Mouse (Mus musculus) lung, embryonic 16.5 days (tissue): ENCODE data around the gene Slc38a3. TPM values are rescaled to one million over a fixed set of nuclear protein-coding genes. Genes with fewer than 3 reads are reported as not detected.
"Not testable (repeated sequence)": the region's sequence is repeated elsewhere in the genome, so short reads cannot be mapped to it uniquely, and the experiment has no call there.

ENCODE experiments used
- ATAC-seq: fragments of 200-750 bp; cut with Nextera tagmentation; 2 replicates; pipeline ENCODE4 v1.8.0; 2017; ENCODE audit warnings: low read depth, mild to moderate bottlenecking, moderate library complexity
- H3K27ac ChIP-seq: fragments of 300-500 bp; sonication (generic); 2 replicates; pipeline ENCODE4 v1.5.1; 2014; ENCODE audit warnings: mild to moderate bottlenecking, control low read depth, low read length
- H3K27me3 ChIP-seq: fragments of 300-500 bp; sonication (generic); 2 replicates; pipeline ENCODE4 v1.6.1; 2014; ENCODE audit warnings: low read depth, low read length, mixed read lengths; ENCODE audit not compliant: control insufficient read depth, insufficient read depth
- H3K36me3 ChIP-seq: fragments of 300-500 bp; sonication (generic); 2 replicates; pipeline ENCODE4 v1.6.1; 2014; ENCODE audit warnings: low read length; ENCODE audit not compliant: control insufficient read depth, insufficient read depth
- H3K4me1 ChIP-seq: fragments of 300-500 bp; sonication (generic); replicated peaks from 2 replicates; pipeline ENCODE4 v1.6.1; 2014; ENCODE audit warnings: low read length, mixed read lengths; ENCODE audit not compliant: control insufficient read depth, insufficient read depth
- H3K4me2 ChIP-seq: fragments of 300-500 bp; sonication (generic); 2 replicates; pipeline ENCODE4 v1.6.1; 2014; ENCODE audit warnings: low read depth, low read length, control low read depth
- H3K4me3 ChIP-seq: fragments of 300-500 bp; sonication (generic); 2 replicates; pipeline ENCODE4 v1.5.1; 2014; ENCODE audit warnings: mild to moderate bottlenecking, low read length, control low read depth
- H3K9ac ChIP-seq: fragments of 300-500 bp; sonication (generic); 2 replicates; pipeline ENCODE4 v1.6.1; 2014; ENCODE audit warnings: low read length, control low read depth
- H3K9me3 ChIP-seq: fragments of 300-500 bp; sonication (generic); 2 replicates; pipeline ENCODE4 v1.6.1; 2016; ENCODE audit warnings: low read length; ENCODE audit not compliant: control insufficient read depth
- WGBS: fragments of 180-500 bp; shearing (Covaris S2); extraction: QIAGEN DNeasy Blood & Tissue Kit; methylation state at CpG from one replicate; pipeline ENCODE4 v1.1.7; 2014; 5-methylcytosine and 5-hydroxymethylcytosine counted together
- polyA plus RNA-seq: library from polyadenylated mRNA; unstranded; fragments of >200 nt; fragmentation: Nextera tagmentation; extraction: Ambion mirVana; gene quantifications from 2 replicates; pipeline ENCODE4 v1.2.1, GENCODE M21; 2015

Gene Slc38a3
- polyA plus RNA-seq, 1 experiment from 2014 or later, result 4.5 TPM

DNA sequence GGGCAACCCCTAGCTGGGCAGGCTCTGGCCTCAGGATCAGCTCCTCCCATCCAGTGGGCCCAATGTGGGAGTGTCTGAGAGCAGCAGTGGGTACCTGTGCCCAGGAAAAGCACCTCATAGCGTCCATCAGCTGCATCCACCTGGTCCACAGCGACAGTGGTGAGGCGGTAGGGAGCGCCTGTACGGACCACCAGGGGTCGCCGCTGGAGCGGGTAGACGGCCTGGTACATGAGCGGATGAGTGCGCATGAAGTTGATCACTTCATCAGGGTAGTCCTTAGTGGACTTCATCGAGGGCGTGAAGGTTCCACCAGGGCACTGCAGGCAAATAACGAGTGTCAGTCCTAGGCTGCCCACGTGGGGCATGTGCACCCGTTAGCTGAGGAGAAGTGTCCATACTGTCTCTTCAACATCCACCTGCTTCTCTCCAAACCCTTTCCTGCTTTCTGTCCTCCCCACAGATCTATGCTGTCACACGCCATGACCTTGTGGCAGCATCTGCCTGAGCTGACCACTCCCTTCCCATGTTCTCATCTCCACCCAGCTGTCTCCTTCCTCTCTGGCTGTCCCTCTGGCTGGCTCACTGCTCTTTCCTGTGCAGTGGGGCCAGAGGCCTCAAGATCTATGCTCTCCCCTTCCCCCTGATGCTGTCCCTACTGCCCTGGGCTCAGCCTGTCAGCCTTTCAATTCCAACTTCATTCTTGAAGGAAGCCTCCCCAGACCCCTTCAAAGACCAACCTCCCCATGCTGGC is 16.1 kb upstream of the Slc38a3 start:
- H3K27me3 ChIP-seq, result no peaks in the 10 kb centered on the region
- peaks cover 17% of the 10 kb centered on the region for H3K36me3 ChIP-seq
- ATAC-seq, result peak; percentile 73
- H3K9me3 ChIP-seq, result no peaks in the 10 kb centered on the region
- no peak overlapping the region for H3K9ac ChIP-seq
- H3K4me2 ChIP-seq, result no peak overlapping the region
- H3K4me3 ChIP-seq, result no peak overlapping the region
- H3K4me1 ChIP-seq, result peaks cover 3% of the 10 kb centered on the region; the same call in 1 of the 2 replicates
- no peak overlapping the region for H3K27ac ChIP-seq
- 39% methylated on average over 17 of the region's 17 CpGs for WGBS

DNA sequence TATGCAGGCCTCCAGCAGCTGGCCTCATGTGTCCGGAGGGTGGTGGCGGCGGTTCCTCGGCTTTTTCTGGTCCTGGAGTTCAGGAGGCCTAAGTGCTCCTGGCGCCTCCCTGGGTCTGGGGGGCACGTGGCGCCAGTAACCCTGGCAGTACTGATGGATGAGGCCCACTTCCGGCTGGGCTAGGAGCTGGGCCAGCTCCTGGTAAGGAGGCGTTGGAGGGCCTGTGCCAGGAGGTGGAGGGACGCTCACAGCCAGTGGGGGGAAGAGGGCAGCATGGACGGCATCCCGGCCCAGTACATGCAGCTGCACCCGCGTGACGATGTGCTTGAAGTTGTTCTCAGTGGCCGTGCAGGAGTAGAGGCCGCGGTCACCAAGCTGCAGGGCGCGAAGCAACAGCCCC is 13.1 kb upstream of the Slc38a3 start:
- H3K9ac ChIP-seq, result no peak overlapping the region

DNA sequence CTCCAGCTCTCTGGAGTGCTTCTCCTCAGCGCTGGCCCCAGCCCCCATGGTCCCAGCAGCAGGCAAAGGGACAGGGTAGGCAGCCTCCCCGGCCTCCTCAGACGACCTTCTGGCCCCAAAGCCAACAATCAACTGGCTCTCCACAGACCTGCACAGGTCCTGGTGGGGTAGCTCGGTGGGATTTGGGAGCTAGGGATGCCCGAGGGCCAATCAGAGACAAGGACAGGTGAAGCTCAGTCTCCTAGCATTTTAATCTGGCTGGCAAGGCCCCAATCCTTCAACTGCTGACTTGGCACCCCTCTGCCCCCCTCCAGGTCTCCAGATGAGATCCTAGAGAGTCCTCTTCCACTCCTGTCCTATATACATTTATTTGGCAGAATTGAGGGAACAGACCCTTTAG is 10.2 kb upstream of the Slc38a3 start, which contains the start of gene Gnat1:
Gnat1 (minus strand) TSS at position 212 of the 400 bp plus-strand sequence.
- H3K27me3 ChIP-seq, result peaks cover 26% of the 10 kb centered on the region
- H3K4me1 ChIP-seq, result peaks cover 20% of the 10 kb centered on the region
- H3K27ac ChIP-seq, result no peak within 1 kb of the TSS
- no peak within 1 kb of the TSS for H3K4me2 ChIP-seq
- ATAC-seq, result no peak
- 31% methylated on average over 5 of the region's 5 CpGs for WGBS
- no peaks in the 10 kb centered on the region for H3K9me3 ChIP-seq
- H3K4me3 ChIP-seq, result no peak within 1 kb of the TSS
- no peak within 1 kb of the TSS for H3K9ac ChIP-seq
- peaks cover 10% of the 10 kb centered on the region; the same call in 1 of the 2 replicates for H3K36me3 ChIP-seq

More for the DNA sequence above, 13.1 kb upstream of the Slc38a3 start:
- WGBS, result 61% methylated on average over 20 of the region's 20 CpGs
- Histone ChIP-seq H3K27me3 (peaks cover 4% of the 10 kb centered on the region), H3K4me3 (no peak overlapping the region), H3K36me3 (peaks cover 10% of the 10 kb centered on the region; the same call in 1 of the 2 replicates), H3K9me3 (no peaks in the 10 kb centered on the region), H3K27ac (no peak overlapping the region), H3K4me1 (peaks cover 4% of the 10 kb centered on the region), H3K4me2 (no peak overlapping the region)
- ATAC-seq, result peak; percentile 33

DNA sequence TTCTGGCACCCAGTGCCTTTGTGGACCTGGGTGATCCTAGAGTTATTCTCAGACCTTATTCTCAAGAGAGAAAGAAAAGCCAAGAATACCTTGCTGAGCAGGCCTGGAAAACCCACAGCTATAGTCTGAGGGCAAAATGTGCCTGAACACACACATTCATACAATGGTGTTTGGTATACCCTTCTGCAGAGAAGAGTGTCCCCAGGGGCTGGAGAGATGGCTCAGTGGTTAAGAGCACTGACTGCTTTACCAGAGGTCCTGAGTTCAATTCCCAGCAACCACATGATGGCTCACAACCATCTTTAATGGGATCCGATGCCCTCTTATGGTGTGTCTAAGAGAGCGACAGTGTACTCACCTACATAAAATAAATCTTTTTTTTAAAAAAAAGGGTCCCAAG is 9.5 kb upstream of the Slc38a3 start:
- no peak overlapping the region for H3K9ac ChIP-seq
- H3K4me3 ChIP-seq, result no peak overlapping the region
- WGBS, result 91% methylated on average over 2 of the region's 2 CpGs
- H3K9me3 ChIP-seq, result no peaks in the 10 kb centered on the region
- no peak overlapping the region for H3K4me2 ChIP-seq
- H3K27me3 ChIP-seq, result peaks cover 26% of the 10 kb centered on the region
- peaks cover 20% of the 10 kb centered on the region for H3K4me1 ChIP-seq
- ATAC-seq, result no peak
- H3K36me3 ChIP-seq, result peaks cover 6% of the 10 kb centered on the region; the same call in 1 of the 2 replicates
- H3K27ac ChIP-seq, result no peak overlapping the region

DNA sequence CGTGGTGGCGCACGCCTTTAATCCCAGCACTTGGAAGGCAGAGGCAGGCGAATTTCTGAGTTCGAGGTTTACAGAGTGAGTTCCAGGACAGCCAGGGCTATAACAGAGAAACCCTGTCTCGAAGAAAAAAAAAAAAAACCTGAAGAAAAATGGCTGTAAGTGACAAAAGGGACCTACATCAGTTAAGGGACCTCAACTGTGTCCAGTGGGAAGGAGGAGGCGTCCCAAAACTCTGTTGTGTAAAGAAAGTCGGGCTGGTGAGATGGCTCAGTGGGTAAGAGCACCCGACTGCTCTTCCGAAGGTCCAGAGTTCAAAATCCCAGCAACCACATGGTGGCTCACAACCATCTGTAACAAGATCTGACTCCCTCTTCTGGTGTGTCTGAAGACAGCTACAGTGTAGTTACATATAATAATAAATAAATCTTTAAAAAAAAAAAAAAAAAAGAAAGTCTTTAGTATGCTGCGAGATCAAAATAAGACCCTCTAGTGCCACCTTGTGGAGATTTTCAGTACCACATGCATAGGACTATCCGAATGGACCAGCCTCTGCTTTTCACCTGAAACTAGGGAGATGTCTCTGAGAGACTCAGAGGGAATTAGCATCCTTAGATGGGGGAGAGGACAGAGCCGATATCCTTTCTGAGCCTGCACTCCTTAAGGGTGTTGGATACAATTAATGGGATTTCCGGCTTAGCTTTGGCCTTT is 8.6 kb upstream of the Slc38a3 start:
- H3K9ac ChIP-seq, ATAC-seq, H3K4me3 ChIP-seq, H3K4me2 ChIP-seq, H3K27ac ChIP-seq, H3K36me3 ChIP-seq, H3K9me3 ChIP-seq: not testable (repeated sequence)
- Histone ChIP-seq H3K4me1 (peaks cover 17% of the 10 kb centered on the region), H3K27me3 (peaks cover 26% of the 10 kb centered on the region)
- 36% methylated on average over 14 of the region's 14 CpGs for WGBS

DNA sequence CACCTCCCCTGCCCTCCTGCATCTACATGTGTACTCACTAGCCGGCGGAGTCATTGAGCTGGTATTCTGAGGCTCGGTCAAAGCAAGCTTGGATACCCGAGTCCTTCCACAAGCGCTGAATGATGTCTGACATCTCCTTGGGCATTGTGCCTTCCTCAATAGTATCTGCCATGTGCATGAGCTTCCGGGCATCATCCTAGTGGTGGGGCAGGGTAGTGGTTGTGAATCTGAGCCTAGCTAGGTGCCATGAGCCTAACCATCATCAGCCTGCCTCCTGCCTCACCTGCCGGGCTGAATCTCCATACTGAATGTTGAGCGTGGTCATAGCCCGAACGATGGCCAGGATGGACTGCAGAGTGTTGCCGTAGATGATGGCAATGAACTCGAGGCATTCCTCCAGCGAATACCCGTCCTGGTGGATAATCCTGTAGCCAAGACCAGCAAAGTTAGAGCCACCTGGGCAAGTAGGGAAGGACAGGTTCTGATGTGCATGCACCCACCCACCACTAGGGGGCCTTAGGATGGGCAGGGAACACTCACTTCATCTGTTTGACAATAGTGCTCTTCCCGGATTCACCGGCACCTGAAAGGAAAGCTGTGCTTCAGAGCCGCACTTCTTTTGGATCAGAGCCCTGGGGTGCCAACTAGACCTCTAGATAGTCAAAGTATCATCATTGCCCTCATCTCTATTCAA is 7.9 kb upstream of the Slc38a3 start:
- Histone ChIP-seq H3K4me2 (peak overlapping the region; percentile 69; the same call in 1 of the 2 replicates), H3K9ac (no peak overlapping the region), H3K36me3 (no peaks in the 10 kb centered on the region), H3K4me3 (peak overlapping the region; percentile 40), H3K27ac (no peak overlapping the region), H3K27me3 (peaks cover 26% of the 10 kb centered on the region), H3K9me3 (no peaks in the 10 kb centered on the region), H3K4me1 (peaks cover 17% of the 10 kb centered on the region)
- 10% methylated on average over 17 of the region's 17 CpGs for WGBS
- ATAC-seq, result 0 out of 2 replicates have a peak, but pooled peaks have one; percentile 1

DNA sequence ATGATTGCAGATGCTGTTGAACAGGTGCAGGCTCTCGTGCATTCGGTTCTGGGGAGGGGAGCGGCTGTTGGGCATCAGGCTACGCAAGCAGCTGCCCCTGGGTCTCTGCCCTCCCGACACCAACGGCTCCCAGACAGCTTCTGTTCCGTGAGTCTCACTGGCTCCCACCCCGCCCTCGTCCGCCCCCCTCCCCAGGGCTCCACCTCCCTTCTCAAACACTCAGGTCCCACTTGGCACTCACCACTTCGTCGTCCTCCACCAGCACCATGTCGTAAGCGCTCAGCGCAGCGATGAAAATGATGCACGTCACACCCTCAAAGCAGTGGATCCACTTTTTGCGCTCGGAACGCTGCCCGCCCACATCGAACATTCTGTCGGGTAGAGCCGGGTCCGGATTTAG is 7.0 kb upstream of the Slc38a3 start:
- WGBS, result under 1% methylated on average over 25 of the region's 25 CpGs
- H3K4me3 ChIP-seq, result peak overlapping the region; percentile 40
- H3K9ac ChIP-seq, result peak overlapping the region; percentile 16
- H3K27me3 ChIP-seq, result peaks cover 26% of the 10 kb centered on the region
- H3K36me3 ChIP-seq, result no peaks in the 10 kb centered on the region
- H3K9me3 ChIP-seq, result no peaks in the 10 kb centered on the region
- no peak overlapping the region for H3K27ac ChIP-seq
- H3K4me1 ChIP-seq, result peaks cover 17% of the 10 kb centered on the region
- peak; percentile 70 for ATAC-seq
- H3K4me2 ChIP-seq, result peak overlapping the region; percentile 69

DNA sequence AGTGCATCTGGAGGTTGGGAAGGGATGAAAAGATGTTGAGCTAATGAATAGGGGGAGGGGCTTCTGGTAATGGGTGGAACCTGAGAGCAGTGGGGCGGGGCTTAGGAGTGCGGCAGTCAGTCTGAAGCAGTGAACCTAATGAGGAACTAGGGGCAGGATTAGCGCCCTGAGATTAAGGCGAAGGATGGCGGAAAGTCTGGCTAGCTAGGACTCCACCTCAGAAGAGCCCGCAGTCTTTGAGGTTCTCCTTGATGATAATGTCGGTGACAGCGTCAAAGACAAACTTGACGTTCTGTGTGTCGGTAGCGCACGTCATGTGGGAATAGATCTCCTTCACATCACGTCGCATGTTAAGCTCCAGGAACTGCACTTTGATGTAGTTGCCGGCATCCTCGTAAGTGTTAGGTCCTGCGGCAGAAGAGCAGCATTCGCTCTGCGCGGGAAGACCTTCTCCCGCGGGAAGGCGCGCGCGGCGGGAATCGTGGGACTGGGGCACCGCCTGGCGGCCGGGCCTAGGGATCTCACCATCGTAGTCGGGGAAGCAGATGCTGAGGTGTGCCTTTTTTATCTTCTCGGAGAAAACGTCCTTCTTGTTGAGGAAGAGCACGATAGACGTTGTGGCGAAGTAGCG is 6.5 kb upstream of the Slc38a3 start:
- Histone ChIP-seq H3K4me3 (peak overlapping the region; percentile 40), H3K36me3 (no peaks in the 10 kb centered on the region), H3K9ac (peak overlapping the region; percentile 18), H3K4me1 (peaks cover 17% of the 10 kb centered on the region), H3K27ac (no peak overlapping the region), H3K27me3 (peaks cover 26% of the 10 kb centered on the region), H3K9me3 (no peaks in the 10 kb centered on the region), H3K4me2 (peak overlapping the region; percentile 69)
- under 1% methylated on average over 39 of the region's 39 CpGs for WGBS
- peak; percentile 72 for ATAC-seq
